Mouse (Mus musculus): Measurements from ENCODE around the gene Fgfr2.

Gene Fgfr2

GRCm38 (mm10) chr7:132777728-132778453 lies 345.3 kb downstream of the Fgfr2 start:
- H3K27me3 ChIP-seq (ENCODE audit: control insufficient read depth, insufficient read depth, low read length, poor library complexity, severe bottlenecking): no peaks in the 10 kb centered on the region
- H3K36me3 ChIP-seq (ENCODE audit: control insufficient read depth, insufficient read depth, low read length, poor library complexity, severe bottlenecking): peaks cover 7% of the 10 kb centered on the region
- no peak for DNase-seq (ENCODE audit: low read depth, low spot score)

DNA sequence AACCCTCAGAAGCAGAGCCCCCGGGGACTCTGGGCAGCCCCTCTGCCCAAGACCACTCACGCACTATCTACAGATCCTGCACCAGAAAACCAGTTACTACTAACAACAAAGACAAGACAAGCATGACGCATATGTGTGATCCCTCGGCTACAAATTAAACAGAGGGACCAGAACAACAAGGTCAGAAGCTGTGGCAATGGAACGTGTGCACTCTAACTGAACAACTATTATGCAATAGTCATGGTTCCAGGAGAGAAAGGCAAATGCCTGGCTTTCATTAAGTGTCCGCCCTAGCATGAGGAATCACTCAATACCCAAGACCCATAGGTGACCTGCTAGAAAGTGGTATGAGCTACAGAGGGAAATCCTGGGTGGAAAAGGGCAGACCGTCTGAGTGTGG lies 346.0 kb downstream of the Fgfr2 start:
- peaks cover 9% of the 10 kb centered on the region for H3K36me3 ChIP-seq (ENCODE audit: control insufficient read depth, insufficient read depth, low read length, poor library complexity, severe bottlenecking)

GRCm38 (mm10) chr7:132776338-132777111 lies 346.6 kb downstream of the Fgfr2 start:
- Histone ChIP-seq H3K27me3 (ENCODE audit: control insufficient read depth, insufficient read depth, low read length, poor library complexity, severe bottlenecking) (no peaks in the 10 kb centered on the region), H3K36me3 (ENCODE audit: control insufficient read depth, insufficient read depth, low read length, poor library complexity, severe bottlenecking) (peaks cover 9% of the 10 kb centered on the region)
- DNase-seq (ENCODE audit: low read depth, low spot score): no peak

More for the DNA sequence above, 346.0 kb downstream of the Fgfr2 start:
- no peak for DNase-seq (ENCODE audit: low read depth, low spot score)
- no peaks in the 10 kb centered on the region for H3K27me3 ChIP-seq (ENCODE audit: control insufficient read depth, insufficient read depth, low read length, poor library complexity, severe bottlenecking)

DNA sequence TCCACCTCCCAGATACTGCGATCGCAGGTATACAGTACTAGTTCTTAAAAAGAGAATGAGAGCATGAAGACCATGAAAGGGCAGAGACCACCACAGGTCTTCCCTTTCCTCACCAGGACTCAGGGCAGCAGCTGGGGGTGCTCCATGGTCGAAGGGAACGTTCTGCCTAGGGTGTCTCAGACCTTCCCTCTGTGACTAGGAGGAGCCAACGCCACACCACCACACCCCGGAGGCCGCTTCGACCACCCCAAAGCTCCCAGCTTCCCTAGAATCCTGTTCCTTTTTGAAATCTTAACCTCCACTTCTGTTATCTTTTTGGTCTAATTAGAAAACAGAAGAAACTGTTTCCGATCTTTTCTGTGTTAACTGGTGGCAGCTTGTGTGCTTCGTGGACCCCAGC lies 347.2 kb downstream of the Fgfr2 start:
- DNase-seq (ENCODE audit: low read depth, low spot score): no peak
- Histone ChIP-seq H3K36me3 (ENCODE audit: control insufficient read depth, insufficient read depth, low read length, poor library complexity, severe bottlenecking) (peaks cover 9% of the 10 kb centered on the region), H3K27me3 (ENCODE audit: control insufficient read depth, insufficient read depth, low read length, poor library complexity, severe bottlenecking) (no peaks in the 10 kb centered on the region)

GRCm38 (mm10) chr7:132775333-132775732 lies 347.8 kb downstream of the Fgfr2 start:
- DNase-seq (ENCODE audit: low read depth, low spot score): no peak
- peaks cover 9% of the 10 kb centered on the region for H3K36me3 ChIP-seq (ENCODE audit: control insufficient read depth, insufficient read depth, low read length, poor library complexity, severe bottlenecking)

DNA sequence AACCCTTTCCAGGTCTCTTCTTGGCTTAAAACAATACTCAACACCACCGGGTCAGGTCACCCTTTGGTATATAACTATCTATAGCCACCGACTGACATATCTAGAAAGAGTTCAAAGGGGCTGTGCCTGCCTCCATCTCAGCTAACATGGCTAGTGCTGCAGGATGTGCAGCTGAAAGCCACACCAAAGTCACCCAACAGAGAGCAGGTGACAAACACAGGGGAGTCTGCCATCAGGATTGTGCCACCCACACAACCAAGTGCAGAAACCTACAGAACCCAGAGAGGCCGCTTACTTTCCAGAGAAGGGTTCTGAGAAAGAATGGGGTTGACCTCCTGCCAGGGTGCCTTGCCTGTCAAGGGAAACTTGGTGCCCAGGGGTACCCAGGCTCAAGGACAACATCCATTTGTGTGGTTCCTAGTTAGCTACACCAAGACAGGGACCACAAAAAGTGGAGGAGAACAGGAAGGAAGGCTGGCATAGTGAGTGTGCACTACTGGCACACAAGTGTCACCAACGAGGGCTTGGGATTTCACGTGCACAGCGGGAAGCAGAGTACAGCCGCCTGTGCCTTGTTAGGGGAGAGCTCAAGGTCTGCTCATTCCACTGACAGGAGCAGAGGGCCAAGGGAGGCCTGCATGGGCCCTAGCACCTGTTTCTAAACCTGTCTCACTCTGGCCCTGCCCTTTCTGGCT lies 350.0 kb downstream of the Fgfr2 start:
- no peak for DNase-seq (ENCODE audit: low read depth, low spot score)
- H3K27me3 ChIP-seq (ENCODE audit: control insufficient read depth, insufficient read depth, low read length, poor library complexity, severe bottlenecking): no peaks in the 10 kb centered on the region
- H3K36me3 ChIP-seq (ENCODE audit: control insufficient read depth, insufficient read depth, low read length, poor library complexity, severe bottlenecking): peaks cover 7% of the 10 kb centered on the region

More at GRCm38 (mm10) chr7:132775333-132775732, 347.8 kb downstream of the Fgfr2 start:
- no peaks in the 10 kb centered on the region for H3K27me3 ChIP-seq (ENCODE audit: control insufficient read depth, insufficient read depth, low read length, poor library complexity, severe bottlenecking)

- DNase-seq (ENCODE audit: low read depth, low spot score): no peak
- Histone ChIP-seq H3K36me3 (ENCODE audit: control insufficient read depth, insufficient read depth, low read length, poor library complexity, severe bottlenecking) (peaks cover 7% of the 10 kb centered on the region), H3K27me3 (ENCODE audit: control insufficient read depth, insufficient read depth, low read length, poor library complexity, severe bottlenecking) (no peaks in the 10 kb centered on the region)
Observed at GRCm38 (mm10) chr7:132772440-132772839, 350.7 kb downstream of the Fgfr2 start.

GRCm38 (mm10) chr7:132768498-132769344 lies 354.4 kb downstream of the Fgfr2 start:
- DNase-seq (ENCODE audit: low read depth, low spot score): no peak
- H3K36me3 ChIP-seq (ENCODE audit: control insufficient read depth, insufficient read depth, low read length, poor library complexity, severe bottlenecking): peaks cover 2% of the 10 kb centered on the region
- no peaks in the 10 kb centered on the region for H3K27me3 ChIP-seq (ENCODE audit: control insufficient read depth, insufficient read depth, low read length, poor library complexity, severe bottlenecking)

GRCm38 (mm10) chr7:132767999-132768370 lies 355.2 kb downstream of the Fgfr2 start:
- no peaks in the 10 kb centered on the region for H3K27me3 ChIP-seq (ENCODE audit: control insufficient read depth, insufficient read depth, low read length, poor library complexity, severe bottlenecking)
- peaks cover 2% of the 10 kb centered on the region for H3K36me3 ChIP-seq (ENCODE audit: control insufficient read depth, insufficient read depth, low read length, poor library complexity, severe bottlenecking)
- DNase-seq (ENCODE audit: low read depth, low spot score): no peak

GRCm38 (mm10) chr7:132767233-132767998 lies 355.7 kb downstream of the Fgfr2 start:
- DNase-seq (ENCODE audit: low read depth, low spot score): no peak
- Histone ChIP-seq H3K27me3 (ENCODE audit: control insufficient read depth, insufficient read depth, low read length, poor library complexity, severe bottlenecking) (no peaks in the 10 kb centered on the region), H3K36me3 (ENCODE audit: control insufficient read depth, insufficient read depth, low read length, poor library complexity, severe bottlenecking) (no peaks in the 10 kb centered on the region; the same call in 1 of the 2 replicates)

GRCm38 (mm10) chr7:132766235-132766871 lies 356.8 kb downstream of the Fgfr2 start:
- no peaks in the 10 kb centered on the region; the same call in 1 of the 2 replicates for H3K36me3 ChIP-seq (ENCODE audit: control insufficient read depth, insufficient read depth, low read length, poor library complexity, severe bottlenecking)
- no peak for DNase-seq (ENCODE audit: low read depth, low spot score)

DNA sequence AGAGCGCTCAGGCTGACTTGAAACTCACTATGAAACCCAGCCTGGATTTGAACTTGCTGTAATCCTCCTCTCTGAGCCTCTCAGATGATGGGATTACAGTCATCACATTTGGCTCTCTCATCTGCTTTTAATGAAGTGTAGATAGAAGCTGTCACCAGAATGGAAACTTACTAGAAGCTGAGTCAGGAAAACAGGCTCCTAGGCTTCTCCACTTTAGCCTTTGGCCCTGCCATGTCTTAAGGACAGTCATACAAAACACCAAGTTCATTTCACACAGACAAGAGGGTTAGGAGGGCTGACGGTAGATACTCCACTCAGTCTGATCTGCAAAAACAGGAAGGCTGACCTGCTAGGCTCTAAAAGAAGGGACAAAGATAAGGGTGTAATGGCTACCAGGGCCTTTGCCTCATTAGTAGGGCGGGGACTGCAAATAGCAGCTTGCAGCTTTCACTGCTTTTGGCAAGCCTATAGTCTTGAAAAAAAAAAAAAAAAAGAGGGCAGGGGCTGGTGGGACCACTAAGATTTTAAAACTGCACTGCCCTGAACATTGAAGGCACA lies 357.4 kb downstream of the Fgfr2 start:
- DNase-seq (ENCODE audit: low read depth, low spot score): no peak
- Histone ChIP-seq H3K27me3 (ENCODE audit: control insufficient read depth, insufficient read depth, low read length, poor library complexity, severe bottlenecking) (no peaks in the 10 kb centered on the region), H3K36me3 (ENCODE audit: control insufficient read depth, insufficient read depth, low read length, poor library complexity, severe bottlenecking) (no peaks in the 10 kb centered on the region; the same call in 1 of the 2 replicates)

More at GRCm38 (mm10) chr7:132766235-132766871, 356.8 kb downstream of the Fgfr2 start:
- no peaks in the 10 kb centered on the region for H3K27me3 ChIP-seq (ENCODE audit: control insufficient read depth, insufficient read depth, low read length, poor library complexity, severe bottlenecking)

- DNase-seq (ENCODE audit: low read depth, low spot score): no peak
- H3K27me3 ChIP-seq (ENCODE audit: control insufficient read depth, insufficient read depth, low read length, poor library complexity, severe bottlenecking): no peaks in the 10 kb centered on the region
- H3K36me3 ChIP-seq (ENCODE audit: control insufficient read depth, insufficient read depth, low read length, poor library complexity, severe bottlenecking): no peaks in the 10 kb centered on the region; the same call in 1 of the 2 replicates
Observed at GRCm38 (mm10) chr7:132764896-132765491, 358.2 kb downstream of the Fgfr2 start.
